ENCODE assay signal across 7 mouse cellular contexts in the genomic region with DNA sequence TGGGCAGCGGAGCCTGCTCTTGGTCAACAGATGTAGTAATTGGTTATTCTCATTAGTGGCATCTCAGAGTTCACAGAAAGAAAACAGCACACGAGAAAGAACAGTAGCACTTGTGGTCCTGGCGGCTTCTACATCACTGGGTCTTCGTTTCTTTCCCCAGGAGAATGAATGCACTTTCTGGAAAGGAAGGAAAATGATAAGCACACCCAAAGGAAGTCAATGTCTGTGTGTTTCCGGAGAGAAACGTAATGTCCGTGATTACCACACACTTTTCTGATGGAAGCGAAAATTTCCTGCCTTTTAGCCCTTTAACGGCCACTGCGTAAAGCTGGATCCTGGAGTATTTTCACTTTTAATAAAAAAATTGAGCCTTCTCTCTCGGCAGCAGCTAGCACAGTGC.
A peak's percentile ranks its signal among the peaks of the same experiment; 100 is the strongest.
DNase-seq lines count a peak whose midpoint lies in the region; ATAC-seq lines count a peak whose summit lies in the region.

No protein-coding gene starts in this region.

- 0 out of 2 replicates have a peak overlapping the region, but pooled peaks have one; percentile 18 for H3K9ac ChIP-seq in heart, embryonic 12.5 days
- H3K9ac ChIP-seq in kidney, embryonic 14.5 days (ENCODE audit: low read depth, low read length), result no peak overlapping the region
- no peak overlapping the region for H3K9ac ChIP-seq in midbrain, embryonic 11.5 days (ENCODE audit: low read length)

- H3K4me3 ChIP-seq in heart, embryonic 12.5 days, result no peak overlapping the region
- no peak overlapping the region for H3K4me3 ChIP-seq in kidney, embryonic 14.5 days (ENCODE audit: low read length)
- no peak overlapping the region for H3K4me3 ChIP-seq in midbrain, embryonic 11.5 days (ENCODE audit: low read depth, low read length)

- peak; percentile 32 for DNase-seq in lung, postnatal 36 days
- no peak for DNase-seq in lung, postnatal 10 days
- peak; percentile 51 for DNase-seq in retina, embryonic 14.5 days (ENCODE audit: low spot score)
- no peak for DNase-seq in adrenal gland, postnatal 10 days
- DNase-seq in midbrain, embryonic 11.5 days (ENCODE audit: low spot score, missing footprints), result no peak

- H3K9me3 ChIP-seq in heart, embryonic 12.5 days (replicated peaks), result no peaks in the 10 kb centered on the region
- no peaks in the 10 kb centered on the region for H3K9me3 ChIP-seq in kidney, embryonic 14.5 days (ENCODE audit: control insufficient read depth, low read length)
- no peaks in the 10 kb centered on the region for H3K9me3 ChIP-seq in midbrain, embryonic 11.5 days (ENCODE audit: control insufficient read depth, low read length)

- peak overlapping the region; percentile 14 for H3K4me2 ChIP-seq in heart, embryonic 12.5 days
- H3K4me2 ChIP-seq in kidney, embryonic 14.5 days (replicated peaks; ENCODE audit: low read depth, low read length), result no peak overlapping the region
- no peak overlapping the region for H3K4me2 ChIP-seq in midbrain, embryonic 11.5 days

- no peaks in the 10 kb centered on the region for H3K27me3 ChIP-seq in heart, embryonic 12.5 days (replicated peaks)
- no peaks in the 10 kb centered on the region for H3K27me3 ChIP-seq in kidney, embryonic 14.5 days (ENCODE audit: control insufficient read depth, insufficient read depth, low read length)
- H3K27me3 ChIP-seq in midbrain, embryonic 11.5 days (ENCODE audit: control insufficient read depth, insufficient read depth, low read length), result no peaks in the 10 kb centered on the region

- 0 out of 2 replicates have a peak, but pooled peaks cover 2% of the 10 kb centered on the region for H3K4me1 ChIP-seq in heart, embryonic 12.5 days (replicated peaks)
- H3K4me1 ChIP-seq in kidney, embryonic 14.5 days (ENCODE audit: control insufficient read depth, insufficient read depth, low read length), result no peaks in the 10 kb centered on the region
- H3K4me1 ChIP-seq in midbrain, embryonic 11.5 days (ENCODE audit: control insufficient read depth, insufficient read depth, low read length), result no peaks in the 10 kb centered on the region

- H3K27ac ChIP-seq in heart, embryonic 12.5 days (ENCODE audit: poor library complexity, severe bottlenecking), result peak overlapping the region; percentile 71
- H3K27ac ChIP-seq in kidney, embryonic 14.5 days (ENCODE audit: low read depth, low read length), result peak overlapping the region; percentile 24; the same call in 1 of the 2 replicates
- no peak overlapping the region for H3K27ac ChIP-seq in midbrain, embryonic 11.5 days (ENCODE audit: low read depth, low read length)

- 56% methylated on average over 11 of the region's 11 CpGs for WGBS in heart, embryonic 12.5 days
- 73% methylated on average over 11 of the region's 11 CpGs for WGBS in kidney, embryonic 14.5 days
- WGBS in midbrain, embryonic 11.5 days, result 83% methylated on average over 11 of the region's 11 CpGs

- no peaks in the 10 kb centered on the region for H3K36me3 ChIP-seq in heart, embryonic 12.5 days
- no peaks in the 10 kb centered on the region for H3K36me3 ChIP-seq in kidney, embryonic 14.5 days (ENCODE audit: control insufficient read depth, insufficient read depth, low read length)
- H3K36me3 ChIP-seq in midbrain, embryonic 11.5 days (ENCODE audit: control insufficient read depth, insufficient read depth, low read length), result no peaks in the 10 kb centered on the region

- 0 out of 2 replicates have a peak, but pooled peaks have one; percentile 42 for ATAC-seq in heart, embryonic 12.5 days (ENCODE audit: insufficient number of reproducible peaks, low FRiP score)
- ATAC-seq in kidney, embryonic 14.5 days (ENCODE audit: low FRiP score, low TSS enrichment), result no peak
- no peak for ATAC-seq in midbrain, embryonic 11.5 days (ENCODE audit: low FRiP score)

Comparison
In these comparisons a context has a peak if more than half of its experiments do, and no peak if none do; other contexts are left out.
1. DNase-seq: peak in lung, postnatal 36 days (single experiment) and retina, embryonic 14.5 days (single experiment); none in lung, postnatal 10 days (single experiment), adrenal gland, postnatal 10 days (single experiment) and midbrain, embryonic 11.5 days (single experiment).